Mouse (Mus musculus): ENCODE data around the gene Farp1.

Farp1 gene

GRCm38 (mm10) chr14:121220040-121220322 lies 185.0 kb downstream of the Farp1 start:
- DNase-seq (ENCODE audit: low spot score), result no peak

- no peak for DNase-seq (ENCODE audit: low spot score)
Measured at GRCm38 (mm10) chr14:121220723-121221122, 185.7 kb downstream of the Farp1 start.

GRCm38 (mm10) chr14:121225804-121226203 lies 190.8 kb downstream of the Farp1 start:
- no peak for DNase-seq (ENCODE audit: low spot score)

GRCm38 (mm10) chr14:121229036-121229773 lies 194.2 kb downstream of the Farp1 start:
- no peak for DNase-seq (ENCODE audit: low spot score)

GRCm38 (mm10) chr14:121231232-121231631 lies 196.2 kb downstream of the Farp1 start:
- DNase-seq (ENCODE audit: low spot score), result no peak

- no peak for DNase-seq (ENCODE audit: low spot score)
Measured at GRCm38 (mm10) chr14:121234741-121235307, 199.8 kb downstream of the Farp1 start.

- DNase-seq (ENCODE audit: low spot score), result no peak
Measured at GRCm38 (mm10) chr14:121236736-121237135, 201.7 kb downstream of the Farp1 start.

GRCm38 (mm10) chr14:121238727-121239126 lies 203.7 kb downstream of the Farp1 start:
- no peak for DNase-seq (ENCODE audit: low spot score)

- DNase-seq (ENCODE audit: low spot score), result peak; percentile 27
Measured at GRCm38 (mm10) chr14:121239386-121239785, 204.4 kb downstream of the Farp1 start.

- DNase-seq (ENCODE audit: low spot score), result no peak
Measured at GRCm38 (mm10) chr14:121244104-121244503, 209.1 kb downstream of the Farp1 start.

GRCm38 (mm10) chr14:121246048-121246731 lies 211.2 kb downstream of the Farp1 start:
- no peak for DNase-seq (ENCODE audit: low spot score)

- DNase-seq (ENCODE audit: low spot score), result no peak
Measured at GRCm38 (mm10) chr14:121247287-121247686, 212.3 kb downstream of the Farp1 start.

- no peak for DNase-seq (ENCODE audit: low spot score)
Measured at GRCm38 (mm10) chr14:121248346-121248745, 213.3 kb downstream of the Farp1 start.

- no peak for DNase-seq (ENCODE audit: low spot score)
Measured at GRCm38 (mm10) chr14:121251099-121251498, 216.1 kb downstream of the Farp1 start.

GRCm38 (mm10) chr14:121251708-121252107 lies 216.7 kb downstream of the Farp1 start:
- no peak for DNase-seq (ENCODE audit: low spot score)

- no peak for DNase-seq (ENCODE audit: low spot score)
Measured at GRCm38 (mm10) chr14:121252542-121252941, 217.5 kb downstream of the Farp1 start.

GRCm38 (mm10) chr14:121254869-121255268 lies 219.9 kb downstream of the Farp1 start:
- DNase-seq (ENCODE audit: low spot score), result no peak

- DNase-seq (ENCODE audit: low spot score), result no peak
Measured at GRCm38 (mm10) chr14:121255469-121255868, 220.5 kb downstream of the Farp1 start.

GRCm38 (mm10) chr14:121256896-121257295 lies 221.9 kb downstream of the Farp1 start:
- no peak for DNase-seq (ENCODE audit: low spot score)

- no peak for DNase-seq (ENCODE audit: low spot score)
Measured at GRCm38 (mm10) chr14:121259332-121259731, 224.3 kb downstream of the Farp1 start.

GRCm38 (mm10) chr14:121259789-121260188 lies 224.8 kb downstream of the Farp1 start:
- peak; percentile 25 for DNase-seq (ENCODE audit: low spot score)

- DNase-seq (ENCODE audit: low spot score), result no peak
Measured at GRCm38 (mm10) chr14:121261229-121261879, 226.4 kb downstream of the Farp1 start.

GRCm38 (mm10) chr14:121262606-121263005 lies 227.6 kb downstream of the Farp1 start:
- no peak for DNase-seq (ENCODE audit: low spot score)

All from yolk sac, embryonic 10.5 days (tissue).